Mouse (Mus musculus) macrophage (primary cell): ENCODE results near the gene 1700017D01Rik. TPM values are rescaled to one million over a fixed set of nuclear protein-coding genes. Genes with fewer than 3 reads are reported as not detected.
"Not testable (repeated sequence)": the region's sequence is repeated elsewhere in the genome, so short reads cannot be mapped to it uniquely, and the experiment has no call there.

Experiments
- H3K27ac ChIP-seq: fragments of 350-480 bp; formaldehyde crosslinking; 2 replicates; pipeline ENCODE4 v1.9.0; 2021
- H3K36me3 ChIP-seq: fragments of 350-480 bp; formaldehyde crosslinking; 2 replicates; pipeline ENCODE4 v1.9.0; 2021; ENCODE audit errors: inconsistent target
- H3K4me3 ChIP-seq: fragments of 350-480 bp; formaldehyde crosslinking; 2 replicates; pipeline ENCODE4 v1.9.0; 2021; ENCODE audit errors: inconsistent target
- H3K79me2 ChIP-seq: fragments of 350-480 bp; formaldehyde crosslinking; 2 replicates; pipeline ENCODE4 v1.9.0; 2021; ENCODE audit errors: inconsistent target
- WGBS: methylation state at CpG from one replicate; pipeline ENCODE4 v1.1.7; 2026; ENCODE audit warnings: inconsistent platforms; ENCODE audit not compliant: missing documents; 5-methylcytosine and 5-hydroxymethylcytosine counted together
- polyA plus RNA-seq: library from polyadenylated mRNA; stranded (reverse); fragments of 250-400 nt; gene quantifications from 3 replicates; pipeline ENCODE4 v1.2.4, GENCODE M21; 2018; ENCODE audit warnings: inconsistent platforms
- total RNA-seq, 78 experiments: library from RNA; depleted of rRNA; stranded (reverse); fragments of 250-400 nt; gene quantifications; 1 replicate in 9 of 78; 2 replicates in 24 of 78; 3 replicates in 43 of 78; 4 replicates in 2 of 78; pipeline ENCODE4 v1.2.4; 2018; ENCODE audit warnings: inconsistent platforms in 56 of 78

The 1700017D01Rik gene
- total RNA-seq (2018; cell fraction: chromatin; rRNA removed) = not detected
- total RNA-seq (2018; cell fraction: cytosol; rRNA removed) = not detected
- total RNA-seq (2018; cell fraction: nucleus; rRNA removed) = not detected
- not detected in 3 replicates for polyA plus RNA-seq

DNA sequence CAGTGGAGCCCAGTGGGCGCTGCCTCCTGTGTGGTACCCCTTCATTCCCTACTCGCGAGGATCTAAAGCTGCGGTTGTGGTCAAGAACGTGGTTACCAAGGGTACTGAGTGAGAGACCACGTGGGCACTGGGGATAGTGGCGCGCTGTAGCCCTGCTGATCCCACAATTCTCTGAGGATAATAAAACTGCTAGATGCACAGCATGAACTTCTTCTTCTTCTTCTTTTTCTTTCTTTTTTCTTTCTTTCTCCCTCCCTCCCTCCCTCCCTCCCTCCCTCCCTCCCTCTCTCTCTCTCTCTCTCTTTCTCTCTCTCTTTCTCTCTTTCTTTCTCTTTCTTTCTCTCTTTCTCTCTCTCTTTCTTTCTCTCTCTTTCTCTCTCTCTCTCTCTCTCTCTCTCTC is at the start of gene 1700017D01Rik:
Gene 1700017D01Rik (minus strand): TSS at position 101 of the 400 bp plus-strand sequence.
- 65% methylated on average over 8 of the region's 8 CpGs for WGBS
- not testable (repeated sequence) for H3K4me3 ChIP-seq, H3K79me2 ChIP-seq, H3K27ac ChIP-seq, H3K36me3 ChIP-seq

DNA sequence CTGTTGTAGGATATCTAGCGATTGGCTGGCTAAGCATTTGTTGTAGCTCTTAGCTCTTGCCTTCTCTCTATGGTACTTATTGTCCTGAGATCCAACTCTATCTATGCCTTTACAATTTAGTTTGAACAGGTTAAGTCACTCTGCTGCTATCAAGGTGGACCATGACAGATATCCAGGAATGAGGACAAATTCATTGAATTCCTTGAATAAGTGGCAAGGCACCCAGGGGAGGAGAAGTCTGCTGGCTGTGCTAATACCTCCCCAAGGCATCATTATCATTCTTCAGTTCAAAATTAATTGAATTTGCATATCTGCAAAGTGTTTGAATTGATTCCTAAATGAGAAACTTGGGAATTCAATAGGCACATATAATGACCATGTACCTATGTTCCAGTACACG is 46.8 kb upstream of the 1700017D01Rik start:
- H3K4me3 ChIP-seq = no peak overlapping the region
- no peak overlapping the region for H3K27ac ChIP-seq
- no peaks in the 10 kb centered on the region for H3K79me2 ChIP-seq
- 85% methylated on average over 2 of the region's 2 CpGs for WGBS
- H3K36me3 ChIP-seq = no peaks in the 10 kb centered on the region

DNA sequence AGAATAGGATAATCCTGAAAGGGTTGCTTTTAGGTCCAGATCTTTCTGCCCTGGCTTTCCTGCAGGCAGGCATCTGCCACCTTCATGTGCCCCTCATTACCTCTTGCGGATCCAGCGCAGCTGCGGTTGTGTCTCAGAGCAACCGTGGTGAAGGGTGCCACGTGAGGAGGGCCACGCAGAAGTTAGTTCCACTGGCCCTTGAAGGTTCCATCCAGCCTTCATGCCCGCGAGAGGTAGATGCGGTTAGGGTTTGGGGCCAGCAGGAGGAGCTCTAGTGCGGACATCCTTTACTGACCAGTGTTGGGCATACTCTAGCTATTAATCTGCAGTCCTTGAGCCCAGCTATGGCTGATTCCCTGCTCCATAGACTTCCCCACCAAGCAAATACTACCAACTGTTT is 34.5 kb upstream of the 1700017D01Rik start, which contains the start of gene 1700025F22Rik:
Gene 1700025F22Rik (minus strand): TSS at position 149 of the 400 bp plus-strand sequence.
- no peaks in the 10 kb centered on the region for H3K79me2 ChIP-seq
- H3K27ac ChIP-seq = no peak within 1 kb of the TSS
- WGBS = 38% methylated on average over 8 of the region's 10 CpGs
- H3K4me3 ChIP-seq = no peak within 1 kb of the TSS
- H3K36me3 ChIP-seq = no peaks in the 10 kb centered on the region

DNA sequence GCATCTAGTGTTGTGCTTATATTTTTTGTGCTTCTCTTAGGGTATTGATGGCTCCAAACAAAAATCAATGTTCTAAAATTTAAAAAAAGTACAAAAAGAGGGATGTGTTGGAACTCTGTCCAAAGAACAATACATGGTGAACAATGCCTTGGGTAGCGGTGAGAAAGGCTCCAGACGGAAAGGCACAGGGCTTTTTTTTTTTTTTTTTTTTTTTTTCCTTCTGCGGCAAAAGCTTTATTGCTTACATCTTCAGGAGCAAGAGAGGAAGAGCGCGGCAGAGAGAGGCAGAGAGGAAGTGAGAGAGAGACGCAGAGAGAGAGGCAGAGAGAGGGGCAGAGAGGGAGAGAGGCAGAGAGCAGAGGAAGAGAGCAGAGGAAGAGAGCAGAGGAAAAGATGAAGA is 27.2 kb upstream of the 1700017D01Rik start:
- WGBS = 65% methylated on average over 6 of the region's 6 CpGs
- H3K79me2 ChIP-seq, H3K36me3 ChIP-seq, H3K4me3 ChIP-seq, H3K27ac ChIP-seq: not testable (repeated sequence)

DNA sequence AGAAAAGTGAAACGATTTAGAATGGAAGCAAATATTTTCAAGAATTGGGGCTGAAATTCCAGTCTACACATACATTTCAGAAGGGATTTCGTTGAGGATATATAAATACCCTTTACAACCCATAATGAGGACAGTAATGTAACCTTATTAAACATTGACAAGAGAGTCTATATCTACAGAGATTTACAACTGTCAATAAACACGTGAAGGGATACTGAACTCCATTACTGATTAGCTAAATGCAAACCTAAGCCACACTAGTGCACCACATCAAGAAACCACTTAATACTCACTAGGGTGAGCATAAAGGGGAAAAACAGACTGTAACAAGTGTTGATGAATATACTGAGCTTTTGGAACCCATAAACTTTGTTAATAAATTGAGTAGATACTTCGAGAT is 4.7 kb upstream of the 1700017D01Rik start:
- no peaks in the 10 kb centered on the region for H3K79me2 ChIP-seq
- no peaks in the 10 kb centered on the region for H3K36me3 ChIP-seq
- no peak overlapping the region for H3K27ac ChIP-seq
- 92% methylated on average over 4 of the region's 4 CpGs for WGBS
- H3K4me3 ChIP-seq = no peak overlapping the region

DNA sequence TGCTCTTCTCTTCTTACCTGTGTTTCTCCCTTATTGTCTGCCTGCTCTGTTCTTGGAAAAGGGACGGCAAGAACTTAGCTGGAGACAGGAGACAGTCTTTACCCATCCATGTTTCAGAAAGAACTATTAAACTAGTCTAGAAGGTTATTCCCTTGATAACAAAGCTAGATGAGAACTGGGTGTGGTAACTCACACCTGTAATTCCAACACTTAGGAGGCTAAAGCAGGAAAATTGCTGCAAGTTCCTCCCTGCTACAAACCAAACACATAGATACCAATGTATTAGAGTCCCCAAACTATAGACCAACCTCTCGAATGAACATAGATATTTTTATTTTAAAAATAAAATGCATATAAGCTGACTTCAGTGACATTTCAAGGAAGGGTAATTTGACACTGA is 4.2 kb upstream of the 1700017D01Rik start:
- H3K36me3 ChIP-seq = no peaks in the 10 kb centered on the region
- no peaks in the 10 kb centered on the region for H3K79me2 ChIP-seq
- 94% methylated on average over 2 of the region's 2 CpGs for WGBS
- H3K27ac ChIP-seq = no peak overlapping the region
- H3K4me3 ChIP-seq = no peak overlapping the region

DNA sequence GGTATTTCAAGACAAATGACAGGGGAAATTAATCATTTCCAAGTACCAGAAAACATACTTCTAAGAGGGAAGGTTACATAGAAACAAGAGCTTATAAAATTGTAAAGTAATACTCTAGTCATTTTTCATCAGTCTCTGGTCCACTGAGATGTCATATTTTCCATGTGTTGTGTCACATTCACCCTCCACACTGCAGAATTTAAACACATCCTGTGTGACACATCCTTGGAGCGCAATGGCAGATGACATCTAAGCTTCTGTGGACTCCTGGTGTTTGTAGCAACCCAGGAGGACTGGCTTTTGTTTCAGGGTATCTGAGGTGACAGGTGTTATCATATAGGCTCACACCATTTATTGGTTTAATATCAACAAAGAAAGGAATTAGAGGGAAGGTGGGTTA is 974 bp downstream of the 1700017D01Rik start:
- no peak overlapping the region for H3K4me3 ChIP-seq
- no peak overlapping the region for H3K27ac ChIP-seq
- no peaks in the 10 kb centered on the region for H3K36me3 ChIP-seq
- no peaks in the 10 kb centered on the region for H3K79me2 ChIP-seq
- 92% methylated on average over 1 of the region's 1 CpGs for WGBS

DNA sequence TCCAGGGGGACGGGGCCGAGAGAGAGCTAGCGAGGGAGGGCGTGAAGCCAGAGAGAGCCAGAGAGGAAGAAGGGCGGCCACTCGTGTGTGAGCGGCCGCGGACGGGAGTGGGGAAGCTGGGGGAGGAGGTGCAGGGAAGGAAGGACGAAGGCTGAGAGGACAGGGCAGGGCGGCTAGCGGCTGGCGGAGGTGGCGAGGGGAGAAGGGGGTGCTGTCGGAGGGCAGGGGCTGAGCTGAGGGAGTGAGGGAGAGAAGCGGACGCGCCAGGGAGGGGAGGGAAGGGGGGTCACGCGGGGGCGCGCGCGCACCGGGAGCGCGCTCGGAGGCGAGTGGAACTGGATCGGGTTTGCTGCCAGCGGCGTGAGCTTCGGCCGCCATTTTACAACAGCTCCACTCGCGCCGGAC is 9.7 kb downstream of the 1700017D01Rik start:
- not testable (repeated sequence) for H3K36me3 ChIP-seq, H3K27ac ChIP-seq, H3K79me2 ChIP-seq, H3K4me3 ChIP-seq
- 10% methylated on average over 2 of the region's 38 CpGs for WGBS

DNA sequence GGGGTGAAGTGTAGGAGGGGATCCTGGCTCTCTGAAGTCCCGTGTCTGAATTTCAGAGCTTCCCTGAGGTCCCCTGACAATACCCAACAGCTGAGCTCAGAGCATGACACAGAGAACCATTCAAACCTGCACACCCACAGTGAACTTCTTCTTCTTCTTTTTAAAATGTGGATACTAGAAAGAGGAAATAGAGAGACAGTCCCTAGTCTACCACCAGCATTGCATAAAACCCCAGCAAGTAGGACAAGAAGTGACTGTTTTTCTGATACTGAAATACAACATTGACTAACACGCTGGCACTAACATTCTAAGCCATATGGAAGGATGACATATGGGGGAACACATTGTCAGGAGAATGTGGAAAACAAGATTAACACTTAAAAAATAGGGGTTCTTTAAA is 11.3 kb downstream of the 1700017D01Rik start:
- 0% methylated on average over 2 of the region's 2 CpGs for WGBS
- peak overlapping the region; percentile 25 for H3K27ac ChIP-seq
- no peaks in the 10 kb centered on the region for H3K79me2 ChIP-seq
- H3K36me3 ChIP-seq = no peaks in the 10 kb centered on the region
- no peak overlapping the region for H3K4me3 ChIP-seq

DNA sequence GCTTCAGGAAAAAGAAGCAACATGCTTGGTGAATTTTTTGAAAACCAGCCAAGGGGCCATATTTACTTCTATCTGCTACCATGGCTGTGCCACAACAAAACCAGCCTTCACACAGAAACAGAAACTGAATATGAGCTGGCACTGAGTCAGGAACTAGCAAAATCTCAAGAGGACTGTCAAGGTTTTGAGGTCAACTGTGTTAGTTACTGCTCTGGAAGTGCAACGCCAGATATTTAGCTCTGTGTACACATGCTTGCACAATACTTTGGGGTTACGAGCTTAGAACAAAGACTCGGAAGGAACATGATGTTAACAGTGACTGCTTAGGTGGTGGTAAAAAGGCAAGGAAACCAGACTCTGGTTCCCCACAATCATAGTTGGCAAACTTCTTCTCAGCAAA is 22.9 kb downstream of the 1700017D01Rik start:
- H3K4me3 ChIP-seq = no peak overlapping the region
- H3K36me3 ChIP-seq = no peaks in the 10 kb centered on the region
- H3K27ac ChIP-seq = peak overlapping the region; percentile 53
- H3K79me2 ChIP-seq = no peaks in the 10 kb centered on the region
- 0% methylated on average over 3 of the region's 3 CpGs for WGBS

DNA sequence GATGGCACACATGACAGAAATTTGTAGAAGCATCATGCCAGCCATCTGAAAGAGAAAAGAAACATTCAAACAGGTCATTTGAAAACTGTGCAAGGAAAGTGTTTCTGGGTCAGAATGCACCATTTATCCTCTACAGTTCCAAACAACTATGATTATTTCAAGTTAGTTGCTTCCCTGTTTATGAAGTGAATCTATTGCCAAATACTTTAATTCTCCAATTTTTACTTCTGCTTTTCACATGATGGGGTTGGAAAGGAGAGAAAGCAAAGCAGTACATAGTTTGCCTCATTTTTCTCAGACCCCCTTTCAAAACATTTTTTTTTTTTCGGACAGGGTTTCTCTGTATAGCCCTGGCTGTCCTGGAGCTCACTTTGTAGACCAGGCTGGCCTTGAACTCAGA is 28.8 kb downstream of the 1700017D01Rik start:
- Histone ChIP-seq H3K4me3 (no peak overlapping the region), H3K79me2 (no peaks in the 10 kb centered on the region), H3K27ac (peak overlapping the region; percentile 21; the same call in 1 of the 2 replicates), H3K36me3 (no peaks in the 10 kb centered on the region)
- 0% methylated on average over 1 of the region's 1 CpGs for WGBS

DNA sequence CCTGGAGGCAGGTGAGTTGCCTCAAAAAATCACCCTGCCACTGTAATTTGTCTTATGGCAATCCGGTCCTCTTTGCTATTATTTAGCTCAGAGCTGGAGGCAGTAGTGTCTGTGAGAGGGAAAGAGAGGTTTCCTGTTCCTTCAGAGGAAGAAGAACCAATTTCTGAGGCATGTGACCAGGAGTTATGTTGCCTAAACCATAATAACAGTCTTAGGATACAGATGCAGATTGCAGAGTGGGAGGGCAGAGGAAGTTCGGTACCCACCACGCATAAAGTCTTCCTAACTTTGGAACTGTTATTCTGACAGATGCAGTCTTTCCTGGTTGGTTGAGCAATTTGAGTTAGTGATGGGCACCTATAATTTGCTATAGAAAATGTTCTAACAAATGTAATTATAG is 32.3 kb downstream of the 1700017D01Rik start:
- no peaks in the 10 kb centered on the region for H3K79me2 ChIP-seq
- WGBS = 16% methylated on average over 3 of the region's 3 CpGs
- H3K36me3 ChIP-seq = no peaks in the 10 kb centered on the region
- H3K27ac ChIP-seq = no peak overlapping the region
- no peak overlapping the region for H3K4me3 ChIP-seq

DNA sequence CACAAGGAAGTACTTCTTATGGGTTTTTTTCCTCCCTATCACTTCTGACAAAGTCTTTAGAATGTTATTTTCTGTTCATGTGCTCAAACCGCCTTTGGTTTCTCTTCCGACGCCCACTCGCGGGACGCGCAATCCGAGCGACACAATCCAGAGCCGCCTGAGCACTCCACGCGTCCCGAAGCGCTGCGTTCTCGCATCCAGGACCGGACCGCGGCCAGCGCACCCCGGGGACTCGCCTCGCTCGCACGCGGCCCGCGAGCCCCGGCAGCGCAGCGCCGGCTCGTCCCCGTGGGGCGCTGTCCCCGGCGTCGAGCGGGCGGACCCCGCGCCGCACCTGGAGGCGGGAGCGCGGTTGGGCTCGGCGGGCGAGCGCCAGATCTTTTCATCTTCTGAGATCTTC is 38.5 kb downstream of the 1700017D01Rik start:
- H3K4me3 ChIP-seq = not testable (repeated sequence)
- WGBS = 2% methylated on average over 47 of the region's 50 CpGs

DNA sequence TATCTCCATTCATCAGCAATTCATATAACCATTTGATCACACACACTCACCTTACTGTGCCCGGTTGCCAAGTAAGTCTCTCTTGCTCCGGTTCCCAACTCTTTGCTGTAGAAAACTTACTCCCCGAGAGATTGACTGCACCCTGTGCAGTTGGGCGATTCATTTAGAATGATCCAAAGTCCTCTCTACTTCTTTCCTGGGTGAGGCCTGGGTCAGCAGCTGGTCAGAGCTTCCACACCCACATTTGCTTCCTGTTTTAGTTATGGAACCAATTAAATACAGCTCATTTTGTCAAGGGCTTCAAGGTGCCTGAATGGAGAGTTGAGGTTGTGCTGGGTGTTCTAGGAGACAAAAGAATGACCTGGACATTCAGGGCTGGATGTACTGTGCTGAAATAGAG is 49.7 kb downstream of the 1700017D01Rik start, which contains the start of gene Ms4a8a:
Gene Ms4a8a (minus strand): TSS at position 169 of the 400 bp plus-strand sequence.
- no peaks in the 10 kb centered on the region for H3K36me3 ChIP-seq
- H3K4me3 ChIP-seq = no peak within 1 kb of the TSS
- no peaks in the 10 kb centered on the region for H3K79me2 ChIP-seq
- WGBS = 85% methylated on average over 4 of the region's 4 CpGs
- H3K27ac ChIP-seq = no peak within 1 kb of the TSS

More for the DNA sequence above, 38.5 kb downstream of the 1700017D01Rik start:
- not testable (repeated sequence) for H3K27ac ChIP-seq, H3K79me2 ChIP-seq, H3K36me3 ChIP-seq

DNA sequence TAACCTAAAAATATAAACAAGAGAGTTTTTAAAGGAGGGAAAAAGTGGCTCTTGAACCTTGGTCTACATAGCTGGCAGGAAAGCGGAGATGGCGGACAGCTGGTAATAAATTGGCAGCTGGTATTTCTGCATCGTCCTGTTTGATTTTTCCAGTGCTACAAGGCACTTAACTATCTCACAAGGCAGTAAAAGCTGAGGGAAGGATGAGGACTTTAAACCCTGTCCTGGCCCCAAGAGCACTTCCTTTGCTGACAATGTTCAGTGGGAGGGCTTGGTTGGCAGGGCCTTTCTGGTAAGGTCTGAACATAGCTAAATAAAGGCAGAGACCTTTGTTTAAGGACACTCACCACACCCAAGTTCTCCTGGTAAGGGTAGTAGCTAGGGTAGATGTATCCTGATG is 60.3 kb downstream of the 1700017D01Rik start:
- Histone ChIP-seq H3K27ac (no peak overlapping the region), H3K79me2 (no peaks in the 10 kb centered on the region), H3K4me3 (no peak overlapping the region), H3K36me3 (no peaks in the 10 kb centered on the region)
- WGBS = 97% methylated on average over 3 of the region's 3 CpGs
